Mouse (Mus musculus) thymus, postnatal 0 days (tissue): ENCODE measurements around the gene Shkbp1. TPM values are rescaled to one million over a fixed set of nuclear protein-coding genes. Genes with fewer than 3 reads are reported as not detected.
A peak's percentile ranks its signal among the peaks of the same experiment; 100 is the strongest.

Source experiments
- DNase-seq: peaks from one replicate; pipeline ENCODE4 v3.0.0-alpha.2; 2015; ENCODE audit warnings: low spot score
- polyA plus RNA-seq: library from polyadenylated mRNA; unstranded; fragments of >200 nt; fragmentation: Nextera tagmentation; extraction: Ambion mirVana; gene quantifications from 2 replicates; pipeline ENCODE4 v1.2.1, GENCODE M21; 2015

The Shkbp1 gene
- polyA plus RNA-seq, 1 experiment from 2014 or later: 46.3 TPM

DNA sequence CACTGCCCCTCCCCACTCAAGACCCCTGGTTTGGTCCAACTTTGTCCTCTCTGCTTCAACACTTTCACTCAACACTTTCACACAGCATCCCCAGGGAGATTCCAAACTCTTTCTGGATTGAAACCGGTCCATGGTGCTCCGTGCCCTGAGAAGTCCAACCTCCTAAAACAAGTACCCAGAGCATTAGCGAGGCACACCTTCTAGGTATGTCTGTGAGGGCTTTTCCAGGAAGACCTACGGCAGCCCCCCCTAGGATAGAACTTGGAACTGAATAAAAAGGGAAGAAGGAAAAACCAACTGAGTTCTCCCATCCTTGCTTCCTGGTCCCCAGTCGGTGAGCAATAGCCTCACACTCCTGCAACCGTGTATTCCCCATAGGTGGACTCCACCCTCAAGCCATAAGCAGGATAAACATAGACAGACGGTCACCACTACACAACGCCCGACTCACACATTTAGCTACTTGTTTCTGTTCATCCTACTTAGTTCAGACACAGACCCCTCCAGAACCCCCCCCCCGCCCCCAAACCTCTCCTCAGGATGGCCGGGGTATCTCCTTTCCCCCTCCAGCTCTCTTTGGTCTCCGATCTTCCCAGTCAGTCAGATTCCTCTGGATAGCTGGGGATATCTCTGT, 44.1 kb downstream of the Shkbp1 start:
- no peak for DNase-seq

DNA sequence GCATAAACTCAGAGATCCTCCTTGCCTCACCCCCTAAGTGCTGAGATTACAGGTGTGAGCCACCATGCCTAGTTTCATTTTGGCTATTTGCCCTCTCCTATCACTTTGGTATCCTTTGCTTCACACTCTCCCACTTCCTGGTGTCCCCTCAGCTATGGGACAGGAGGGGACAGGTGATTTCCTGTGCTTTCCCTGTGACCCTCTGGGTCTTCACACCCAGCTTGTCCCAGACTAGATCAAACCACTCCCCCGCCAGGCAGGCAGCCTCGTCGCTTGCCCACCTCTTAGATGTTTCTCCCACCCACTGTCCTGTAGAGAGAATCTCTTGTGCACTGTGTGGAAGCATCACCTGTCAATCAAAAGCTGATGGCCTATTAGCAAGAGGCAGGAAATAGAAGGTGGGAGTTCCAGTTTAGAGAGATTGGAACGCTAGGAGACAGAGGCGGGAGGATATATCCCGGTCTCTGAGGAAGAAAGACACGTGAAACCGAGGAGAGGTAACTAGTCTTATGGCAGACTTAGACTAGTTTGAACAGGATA, 44.8 kb downstream of the Shkbp1 start:
- no peak for DNase-seq

DNA sequence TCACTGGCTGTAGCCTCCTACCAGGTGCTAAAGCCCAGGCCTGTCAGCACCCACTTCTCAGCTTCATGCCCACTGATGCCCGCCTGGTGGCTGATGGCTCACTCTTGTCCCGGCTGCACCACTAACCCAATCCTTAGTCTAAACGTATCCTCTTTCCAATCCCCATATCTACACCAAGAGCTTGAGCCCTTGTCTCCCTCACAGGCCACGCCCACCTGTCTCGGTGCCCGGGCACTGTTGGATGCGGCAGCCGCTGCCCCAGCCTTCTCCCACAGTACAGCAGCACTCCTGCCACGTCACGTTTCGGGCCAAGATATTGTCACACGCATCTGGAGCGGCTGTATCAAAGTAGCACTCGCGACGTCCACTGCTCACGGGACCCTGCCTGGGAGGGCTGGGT, 45.5 kb downstream of the Shkbp1 start:
- DNase-seq: no peak

DNA sequence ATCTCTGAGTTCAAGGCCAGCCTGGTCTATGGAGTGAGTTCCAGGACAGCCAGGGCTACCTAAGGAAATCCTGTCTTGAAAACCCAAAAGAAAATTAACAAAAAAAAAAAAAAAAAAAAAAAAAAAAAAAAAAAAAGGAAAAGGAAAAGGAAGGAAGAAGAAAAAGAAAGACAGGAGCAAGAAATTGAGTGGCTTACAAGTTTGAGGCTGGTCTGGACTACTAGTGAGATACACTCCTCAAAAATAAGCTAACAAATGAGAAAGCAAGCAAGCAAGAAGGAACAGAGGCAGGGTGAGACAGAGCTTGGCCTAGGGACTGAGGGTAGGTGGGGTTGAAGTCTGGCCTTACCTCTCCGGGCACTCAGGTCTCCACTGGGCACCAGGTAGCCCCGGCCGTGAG, 46.0 kb downstream of the Shkbp1 start:
- DNase-seq: no peak

DNA sequence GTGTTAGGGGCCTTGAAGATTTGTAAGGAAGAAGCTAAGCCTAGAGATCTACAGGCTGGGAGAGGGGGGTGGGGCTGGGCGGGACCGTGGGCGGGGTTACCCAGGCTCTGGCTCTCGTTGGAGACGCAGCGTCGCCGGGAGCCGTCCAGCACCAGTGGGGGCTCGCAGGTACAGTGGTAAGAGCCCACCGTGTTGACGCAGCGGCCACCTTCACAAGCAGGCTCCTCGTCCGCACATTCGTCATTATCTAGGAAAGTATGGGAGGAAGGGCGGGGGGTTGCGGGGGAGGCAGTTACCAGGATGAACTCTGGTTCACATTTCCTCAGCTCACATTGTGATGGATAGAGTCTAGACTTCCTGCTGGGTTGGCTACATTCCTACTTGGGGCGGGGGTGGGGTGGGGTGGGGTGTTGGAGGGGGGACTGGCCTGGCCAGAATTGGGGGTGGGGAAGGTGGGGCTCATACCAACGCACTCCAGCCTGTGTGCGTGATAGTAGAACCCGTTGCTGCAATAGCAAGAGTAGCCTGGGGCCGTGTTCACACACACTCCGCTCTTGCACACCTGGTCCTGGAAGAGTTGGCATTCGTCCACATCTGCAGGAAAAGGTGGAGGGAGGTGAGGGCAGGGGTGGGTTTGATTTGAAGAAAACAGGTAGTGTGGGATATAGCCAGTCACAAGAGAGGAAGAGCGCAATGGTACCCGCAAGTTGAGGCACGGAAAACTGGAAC, 46.8 kb downstream of the Shkbp1 start:
- DNase-seq: peak; percentile 12

DNA sequence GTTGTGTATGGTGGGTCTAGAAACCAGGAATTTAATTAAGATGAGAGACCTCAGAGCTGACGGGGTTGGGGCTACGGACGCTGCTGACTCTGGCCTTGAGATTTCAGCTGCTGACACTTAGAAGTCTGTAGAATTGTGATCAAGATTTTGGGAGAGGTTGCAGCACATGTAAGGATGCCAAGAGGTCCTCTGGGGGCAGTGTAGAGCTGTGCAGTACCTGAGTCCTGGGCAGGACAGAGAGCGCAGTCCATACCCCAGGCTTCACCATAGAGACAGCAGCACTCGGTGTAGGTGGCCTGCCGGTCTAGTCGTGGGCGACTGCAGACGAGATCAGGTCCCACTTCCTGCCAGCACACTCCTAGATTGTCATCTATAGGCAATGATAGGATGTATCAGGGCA, 48.3 kb downstream of the Shkbp1 start:
- no peak for DNase-seq

DNA sequence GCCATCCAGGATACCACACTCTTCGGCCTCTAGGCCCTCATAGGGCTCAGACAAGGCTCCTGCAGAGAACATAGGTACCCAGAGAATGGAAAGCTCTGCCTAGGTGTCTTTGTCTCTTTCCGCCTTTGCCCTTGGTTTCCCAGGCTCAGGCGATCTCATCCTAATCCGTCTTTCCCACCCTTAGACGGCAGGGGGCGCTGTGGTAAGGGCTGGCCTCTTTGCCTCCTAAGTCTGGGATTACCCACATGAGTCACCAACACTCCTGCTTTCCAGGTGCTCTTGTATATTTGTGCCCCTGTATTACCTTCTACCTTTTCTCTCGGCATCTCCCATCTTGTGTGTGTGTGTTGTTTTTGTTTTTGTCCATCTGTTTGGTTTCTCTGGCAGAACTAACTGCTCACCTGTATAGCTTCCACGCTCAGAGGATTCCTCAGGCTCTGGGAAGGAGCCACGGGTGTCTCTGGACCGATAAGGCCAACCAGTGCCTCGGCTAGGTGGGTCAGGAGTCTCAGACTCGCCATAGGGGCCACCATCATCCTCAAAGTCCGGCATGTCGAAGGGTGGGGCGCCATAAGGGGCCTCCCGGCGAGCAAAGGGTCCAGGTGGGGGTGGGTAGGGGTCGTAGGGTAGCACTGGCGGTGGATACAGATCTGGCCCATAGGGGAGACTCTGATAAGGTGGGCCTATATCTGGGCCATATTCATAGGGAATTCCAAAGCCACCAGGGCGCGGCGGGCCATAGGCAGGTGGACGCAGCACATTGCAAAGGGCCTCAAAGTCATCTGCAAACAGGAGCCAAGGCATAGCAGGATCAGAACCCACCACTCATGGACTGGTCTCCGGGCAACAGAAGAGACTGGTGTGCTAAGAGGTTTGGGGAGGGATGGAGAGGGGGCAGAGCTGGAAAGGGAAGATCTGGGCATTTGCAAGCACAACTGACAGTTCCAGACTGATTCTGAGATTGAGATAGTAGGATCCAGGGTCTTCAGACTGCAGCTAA, 49.4 kb downstream of the Shkbp1 start:
- DNase-seq: peak; percentile 23

DNA sequence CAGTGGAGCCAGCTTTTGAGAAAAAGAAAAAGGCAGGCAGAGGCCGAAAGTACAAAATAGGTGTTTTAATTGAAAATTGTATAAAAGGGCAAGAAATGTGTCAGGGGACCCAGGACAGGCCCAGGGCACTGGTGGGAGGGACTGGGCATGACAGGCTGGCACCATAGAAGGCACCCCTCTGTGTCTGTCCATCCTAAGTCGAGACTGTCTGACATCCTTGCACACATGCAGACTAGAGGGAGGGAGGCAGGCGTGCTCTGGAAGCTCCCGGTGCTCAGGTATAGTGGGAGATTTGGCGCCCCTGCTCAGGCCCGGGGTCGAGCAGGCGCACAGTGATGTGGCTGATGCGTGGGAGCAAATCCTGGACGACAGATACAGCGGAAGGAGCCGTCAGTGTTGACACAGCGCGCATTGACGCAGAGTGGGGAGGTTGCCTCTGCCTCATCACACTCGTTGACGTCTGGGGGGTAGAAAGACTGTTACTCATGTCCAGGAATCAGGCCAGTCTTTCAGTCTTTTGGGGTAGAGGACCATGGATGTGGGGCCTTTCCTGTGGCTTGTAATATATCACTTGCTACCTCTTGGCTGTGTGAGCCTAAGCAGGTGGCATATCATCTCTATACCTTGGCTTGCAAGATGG, 50.6 kb downstream of the Shkbp1 start:
- no peak for DNase-seq

DNA sequence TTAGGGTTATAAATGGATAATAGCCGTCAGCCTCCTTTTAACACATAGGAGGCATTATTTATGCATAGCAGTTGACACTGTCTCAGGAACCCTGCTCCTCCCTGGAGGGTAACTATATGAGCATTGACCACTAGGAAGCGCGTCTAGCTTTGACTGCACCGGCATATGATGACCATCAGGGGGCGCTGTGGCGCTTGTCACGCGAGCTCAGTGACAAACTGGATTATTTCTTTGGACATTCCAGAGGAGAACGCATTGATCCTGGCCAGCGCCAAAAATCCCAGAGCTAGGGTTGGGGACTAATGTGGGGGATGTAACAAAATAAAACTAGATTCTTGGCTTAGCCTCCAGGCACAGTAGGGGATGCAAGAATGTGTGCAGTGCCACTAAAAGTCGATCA, 53.6 kb downstream of the Shkbp1 start:
- DNase-seq: peak; percentile 70

DNA sequence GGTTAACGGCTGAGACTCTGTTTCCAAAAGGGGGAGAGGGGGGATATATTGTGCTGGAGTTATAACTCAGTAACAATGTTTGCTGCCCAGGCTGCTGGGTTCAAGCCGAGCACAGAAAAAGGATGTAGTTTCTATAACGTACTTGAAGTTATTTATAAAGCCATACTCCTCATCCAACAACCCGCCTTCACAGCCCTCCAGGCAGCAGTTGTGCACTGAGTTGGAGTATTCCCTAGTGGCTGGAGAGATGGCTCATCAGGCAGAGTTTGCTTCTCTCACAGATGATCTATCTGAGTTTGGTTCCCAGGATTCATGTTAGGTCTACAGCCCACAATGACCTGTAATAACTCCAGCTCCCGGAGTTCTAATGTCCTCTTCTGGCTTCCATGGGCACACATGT, 55.0 kb downstream of the Shkbp1 start:
- DNase-seq: no peak

DNA sequence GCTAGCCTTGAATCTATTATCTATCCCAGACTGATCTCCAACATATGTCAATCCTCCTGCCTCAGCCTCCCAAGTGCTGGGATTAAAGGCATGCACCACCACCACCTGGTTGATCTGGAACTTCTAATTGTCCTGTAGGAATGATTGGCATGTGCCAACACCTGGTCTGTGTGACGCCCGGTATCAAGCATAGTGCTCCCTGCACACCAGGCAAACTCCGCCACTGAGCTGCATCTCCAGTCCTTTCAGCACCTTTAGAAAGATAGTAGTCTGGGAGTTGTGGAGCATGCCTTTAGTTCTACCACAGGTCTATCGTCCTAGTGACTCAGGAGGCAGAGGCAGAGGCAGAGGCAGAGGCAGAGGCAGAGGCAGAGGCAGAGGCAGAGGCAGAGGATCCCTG, 55.5 kb downstream of the Shkbp1 start:
- no peak for DNase-seq

DNA sequence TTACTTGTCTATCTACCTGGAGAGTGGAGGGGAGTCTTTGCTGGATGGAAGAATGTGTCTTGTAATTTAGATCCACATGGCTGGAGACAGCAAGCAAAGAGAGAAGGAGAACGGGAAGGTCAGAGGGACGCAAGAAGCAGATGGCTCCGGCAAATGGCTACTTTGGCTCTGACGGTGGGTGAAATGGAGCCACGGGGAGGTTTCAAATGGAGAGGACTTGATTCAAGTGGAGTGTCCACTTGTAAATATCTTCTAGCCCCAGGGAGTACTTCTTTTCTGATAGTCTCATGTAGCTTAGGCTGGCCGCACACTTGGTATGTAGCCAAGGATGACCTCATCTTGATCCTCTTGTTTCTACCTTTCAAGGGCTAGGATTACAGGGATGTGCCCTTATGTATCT, 57.0 kb downstream of the Shkbp1 start:
- DNase-seq: no peak

DNA sequence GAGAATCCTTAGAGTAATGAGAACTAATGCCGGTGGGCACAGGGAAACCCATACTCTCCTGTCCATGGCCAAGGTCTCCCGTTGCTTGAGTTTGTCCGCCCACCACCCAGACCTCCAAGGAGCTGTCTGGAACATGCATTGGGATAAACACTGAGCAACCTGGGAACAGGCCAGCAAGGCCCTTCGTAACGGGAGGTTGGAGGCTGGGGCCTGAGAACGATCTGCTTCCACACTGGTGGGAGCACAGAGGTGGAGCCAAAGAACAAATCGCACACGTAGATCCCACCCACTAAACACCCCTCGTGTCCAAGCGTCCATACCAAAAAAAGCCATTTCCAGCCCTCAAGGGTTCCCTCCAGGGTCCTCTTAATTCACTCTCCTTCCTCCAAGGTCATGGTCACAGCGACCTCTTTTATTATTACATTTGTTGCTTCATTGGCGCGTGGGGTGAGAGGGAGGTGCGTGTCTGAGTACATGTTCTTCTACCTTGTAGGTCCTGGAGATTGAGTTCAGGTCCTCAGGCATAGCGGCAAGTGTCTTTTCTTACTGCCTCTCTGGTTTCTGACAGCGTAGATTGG, 57.7 kb downstream of the Shkbp1 start:
- no peak for DNase-seq

DNA sequence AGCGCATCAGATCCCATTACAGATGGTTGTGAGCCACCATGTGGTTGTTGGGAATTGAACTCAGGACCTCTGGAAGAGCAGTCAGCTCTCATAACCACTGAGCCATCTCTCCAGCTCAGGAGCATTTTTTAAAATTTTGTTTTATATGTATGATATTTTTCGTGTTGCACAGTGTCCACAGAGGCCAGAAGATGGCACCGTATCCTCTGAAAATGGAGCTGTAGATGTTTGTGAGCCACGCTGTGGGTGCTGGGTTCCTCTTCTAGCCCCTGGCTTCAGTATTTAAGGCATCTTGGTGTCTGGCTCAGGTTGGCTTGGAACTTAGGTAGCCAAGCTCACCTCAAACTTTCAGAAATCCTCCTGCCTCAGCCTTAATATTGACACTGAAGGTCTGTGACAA, 59.3 kb downstream of the Shkbp1 start:
- no peak for DNase-seq

DNA sequence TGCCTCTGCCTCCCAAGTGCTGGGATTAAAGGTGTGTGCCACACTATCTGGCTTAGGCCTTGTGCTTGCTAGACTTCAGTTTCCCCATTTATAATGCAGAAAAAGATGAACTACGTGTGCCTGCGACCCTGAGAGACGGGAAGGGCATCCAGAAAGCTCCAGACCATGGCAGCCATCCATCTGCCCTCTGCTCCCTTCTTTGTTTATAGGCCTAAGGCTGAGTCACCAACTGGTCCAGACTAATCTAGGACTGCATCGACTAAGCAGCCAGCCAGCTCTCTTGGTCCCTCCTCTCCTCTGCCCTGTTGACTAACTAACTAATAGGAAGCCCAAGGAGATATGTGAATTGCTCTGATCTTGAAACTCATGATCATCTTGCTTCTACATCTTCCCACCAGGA, 59.9 kb downstream of the Shkbp1 start:
- no peak for DNase-seq

Other genes with a start within 250 kb of the Shkbp1 start
- 2.0 and 10.5 TPM in 2 replicates for gene Cyp2f2, start 236.1 kb downstream of the Shkbp1 start, polyA plus RNA-seq
- 0.10 TPM in 1 of 2 replicates, not detected in the other for gene Cyp2t4, start 202.3 kb downstream of the Shkbp1 start, polyA plus RNA-seq
- 52.4 and 59.5 TPM in 2 replicates for gene Egln2, start 189.2 kb downstream of the Shkbp1 start, polyA plus RNA-seq
- 125 and 131 TPM in 2 replicates for gene Rab4b, start 177.1 kb downstream of the Shkbp1 start, polyA plus RNA-seq
- not detected in 2 replicates for gene Gm21983, start 174.9 kb downstream of the Shkbp1 start, polyA plus RNA-seq
- gene Mia, start 174.9 kb downstream of the Shkbp1 start, polyA plus RNA-seq: 3.1 and 3.4 TPM in 2 replicates
- gene BC024978, start 160.2 kb downstream of the Shkbp1 start, polyA plus RNA-seq: 2.5 and 4.0 TPM in 2 replicates
- gene Snrpa, start 159.7 kb downstream of the Shkbp1 start, polyA plus RNA-seq: 165 and 192 TPM in 2 replicates
- 2.3 TPM in 2 replicates for gene Itpkc, start 127.4 kb downstream of the Shkbp1 start, polyA plus RNA-seq
- 15.8 and 15.9 TPM in 2 replicates for gene Coq8b, start 123.0 kb downstream of the Shkbp1 start, polyA plus RNA-seq
- 3.2 and 3.5 TPM in 2 replicates for gene Numbl, start 97.6 kb downstream of the Shkbp1 start, polyA plus RNA-seq
- 3.6 and 5.6 TPM in 2 replicates for gene Ltbp4, start 18.3 kb downstream of the Shkbp1 start, polyA plus RNA-seq
- gene Gm20479, start 1.4 kb upstream of the Shkbp1 start, polyA plus RNA-seq: 0.44 TPM in 1 of 2 replicates, not detected in the other
- 0.09 and 0.10 TPM in 2 replicates for gene Sptbn4, start 91.7 kb upstream of the Shkbp1 start, polyA plus RNA-seq
- gene Blvrb, start 92.0 kb upstream of the Shkbp1 start, polyA plus RNA-seq: 26.0 and 27.6 TPM in 2 replicates
- gene Sertad3, start 117.7 kb upstream of the Shkbp1 start, polyA plus RNA-seq: 29.0 and 31.0 TPM in 2 replicates
- gene Sertad1, start 130.9 kb upstream of the Shkbp1 start, polyA plus RNA-seq: 33.5 and 35.1 TPM in 2 replicates
- 1.1 and 1.2 TPM in 2 replicates for gene Prx, start 143.3 kb upstream of the Shkbp1 start, polyA plus RNA-seq
- 0.12 and 0.14 TPM in 2 replicates for gene Hipk4, start 167.2 kb upstream of the Shkbp1 start, polyA plus RNA-seq
- 134 and 145 TPM in 2 replicates for gene Pld3, start 197.2 kb upstream of the Shkbp1 start, polyA plus RNA-seq
- gene 2310022A10Rik, start 197.2 kb upstream of the Shkbp1 start, polyA plus RNA-seq: 24.6 and 28.7 TPM in 2 replicates
- 73.2 and 75.3 TPM in 2 replicates for gene Akt2, start 235.5 kb upstream of the Shkbp1 start, polyA plus RNA-seq